Mouse (Mus musculus): ENCODE data around the gene Pitpna.
A peak's percentile ranks its signal among the peaks of the same experiment; 100 is the strongest.

The Pitpna gene

DNA sequence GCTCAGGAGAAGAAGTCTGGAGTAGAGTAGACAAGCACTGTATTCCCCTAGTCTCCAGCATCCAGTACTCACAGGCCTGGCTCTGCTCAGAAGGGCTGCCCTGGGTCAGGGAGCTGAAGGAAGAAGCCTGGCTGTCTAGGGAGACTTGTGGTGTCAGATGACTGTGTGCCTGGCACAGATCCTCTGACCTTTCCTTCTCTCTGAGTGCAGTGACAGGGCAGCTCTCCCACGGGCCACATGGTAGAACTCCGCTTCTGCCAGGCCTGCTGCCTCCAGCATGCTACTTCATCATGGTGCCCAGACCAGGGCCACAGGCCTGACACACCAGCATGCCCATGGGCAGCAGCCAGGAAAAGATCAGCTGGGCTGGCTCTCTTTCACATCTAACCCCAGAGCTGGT, 22.0 kb upstream of the Pitpna start:
- peak; percentile 86 for DNase-seq

DNA sequence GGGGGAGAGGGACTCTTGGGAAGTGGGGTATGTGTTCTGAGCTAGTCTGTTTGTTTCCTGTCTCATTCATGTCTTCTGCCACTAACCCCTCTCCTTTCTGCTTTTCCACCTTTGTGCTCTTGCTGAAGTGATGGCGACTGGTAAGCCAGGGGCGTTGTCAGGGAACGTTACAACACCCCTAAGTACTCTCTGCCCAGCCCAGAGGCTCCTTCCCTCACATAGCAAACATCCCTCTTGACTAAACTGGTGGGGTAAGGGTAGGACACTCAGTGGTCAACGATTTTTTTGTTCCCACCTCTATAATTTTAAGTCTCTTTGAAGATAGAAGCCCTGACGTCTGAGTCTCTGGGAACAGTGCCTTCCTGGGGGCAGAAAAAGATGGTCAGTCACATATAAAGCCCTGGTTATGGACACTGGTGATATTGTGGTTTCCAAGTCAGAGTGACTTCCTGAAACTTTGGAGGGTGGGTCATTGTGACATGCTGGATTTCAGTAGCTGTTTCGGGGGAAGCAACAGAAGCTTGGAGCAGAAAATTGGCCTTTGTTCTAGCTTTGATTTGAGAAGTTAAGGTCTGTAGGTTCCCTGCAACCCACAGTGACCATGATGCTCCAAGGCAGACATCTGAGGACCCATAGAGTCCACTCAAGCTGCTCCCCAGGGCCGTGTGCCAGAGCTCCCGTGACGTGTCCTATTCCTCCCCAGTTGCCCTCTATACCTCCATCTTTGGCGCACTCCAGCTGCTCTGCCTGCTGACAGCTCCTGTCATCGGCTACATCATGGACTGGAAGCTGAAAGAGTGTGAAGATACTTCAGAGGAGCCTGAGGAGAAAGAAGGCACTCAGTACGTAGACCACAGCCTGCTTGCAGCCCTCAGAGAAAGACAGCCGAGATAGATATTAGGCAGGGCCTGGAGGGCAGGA, 21.4 kb upstream of the Pitpna start:
- peak; percentile 75 for DNase-seq

DNA sequence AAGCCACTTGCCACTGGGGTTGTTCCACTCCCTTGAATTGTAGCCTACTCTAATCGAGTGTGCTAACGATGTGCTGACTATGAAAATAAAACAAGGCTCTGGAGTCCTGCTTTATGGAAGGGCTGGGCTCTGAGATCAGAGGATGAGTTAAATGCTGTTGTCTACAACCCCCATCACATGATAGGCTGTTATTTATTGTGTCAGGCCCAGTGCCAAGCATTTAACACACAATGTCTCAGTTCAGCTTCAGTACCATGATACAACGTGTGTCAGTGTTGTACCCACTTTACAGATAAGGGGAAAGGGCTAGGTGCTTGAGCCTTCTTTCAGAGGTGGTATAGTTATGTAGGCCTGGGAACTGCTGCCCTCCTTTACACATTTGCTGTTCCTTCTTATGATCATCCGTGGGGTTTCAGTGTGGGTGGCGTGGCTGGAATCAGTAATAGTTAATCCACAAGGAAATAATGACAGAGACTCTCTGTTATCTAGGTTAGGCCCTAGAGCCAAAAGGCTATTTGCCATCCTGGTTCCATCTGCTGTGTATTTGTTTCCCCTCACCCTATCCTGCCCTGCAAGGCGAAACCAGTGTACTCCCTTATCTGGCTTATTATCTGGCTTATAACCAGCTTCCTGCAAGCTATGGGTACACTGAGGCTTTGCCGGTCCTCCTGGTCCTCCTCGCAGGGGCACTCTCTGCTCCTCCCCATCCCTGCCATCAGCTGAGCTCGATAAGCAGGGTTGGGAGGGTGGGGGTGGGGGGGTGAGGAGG, 20.4 kb upstream of the Pitpna start:
- peak; percentile 83 for DNase-seq

DNA sequence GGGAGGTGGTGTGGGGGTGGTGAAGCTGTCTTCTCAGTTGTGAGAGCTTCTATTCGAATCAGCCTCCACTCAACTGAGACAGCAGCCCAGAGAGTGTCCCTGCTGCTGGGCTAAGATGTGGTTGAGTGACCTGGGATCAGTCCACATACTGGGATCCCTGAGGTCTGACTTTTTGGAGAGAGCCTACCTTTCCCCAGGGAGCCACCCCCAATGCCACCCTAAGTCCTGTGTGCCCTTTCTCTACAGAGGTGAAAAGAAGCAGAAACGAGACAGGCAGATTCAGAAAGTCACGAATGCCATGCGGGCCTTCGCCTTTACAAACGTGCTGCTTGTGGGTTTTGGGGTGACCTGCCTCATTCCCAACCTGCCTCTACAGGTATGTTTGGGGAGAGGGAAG, 19.8 kb upstream of the Pitpna start:
- peak; percentile 55 for DNase-seq

DNA sequence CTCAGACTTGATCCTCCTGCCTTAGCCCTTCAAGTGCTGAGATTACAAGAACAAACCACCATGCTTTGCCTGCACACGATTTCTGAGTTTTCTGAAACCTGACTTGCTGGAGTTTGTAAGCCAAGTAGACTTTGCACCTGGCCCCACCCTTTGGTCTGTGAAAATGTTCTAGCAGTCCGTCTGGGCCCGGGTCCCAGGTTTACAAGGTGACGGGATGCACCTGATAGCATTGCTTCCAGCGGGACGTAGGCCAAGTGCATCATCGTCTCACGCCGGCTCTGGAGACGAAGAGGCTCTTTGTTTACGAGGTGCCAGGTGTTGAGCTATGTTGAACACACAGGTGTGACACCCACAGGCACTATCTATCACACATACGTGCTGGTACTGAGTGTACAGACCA, 18.9 kb upstream of the Pitpna start:
- peak; percentile 66 for DNase-seq

DNA sequence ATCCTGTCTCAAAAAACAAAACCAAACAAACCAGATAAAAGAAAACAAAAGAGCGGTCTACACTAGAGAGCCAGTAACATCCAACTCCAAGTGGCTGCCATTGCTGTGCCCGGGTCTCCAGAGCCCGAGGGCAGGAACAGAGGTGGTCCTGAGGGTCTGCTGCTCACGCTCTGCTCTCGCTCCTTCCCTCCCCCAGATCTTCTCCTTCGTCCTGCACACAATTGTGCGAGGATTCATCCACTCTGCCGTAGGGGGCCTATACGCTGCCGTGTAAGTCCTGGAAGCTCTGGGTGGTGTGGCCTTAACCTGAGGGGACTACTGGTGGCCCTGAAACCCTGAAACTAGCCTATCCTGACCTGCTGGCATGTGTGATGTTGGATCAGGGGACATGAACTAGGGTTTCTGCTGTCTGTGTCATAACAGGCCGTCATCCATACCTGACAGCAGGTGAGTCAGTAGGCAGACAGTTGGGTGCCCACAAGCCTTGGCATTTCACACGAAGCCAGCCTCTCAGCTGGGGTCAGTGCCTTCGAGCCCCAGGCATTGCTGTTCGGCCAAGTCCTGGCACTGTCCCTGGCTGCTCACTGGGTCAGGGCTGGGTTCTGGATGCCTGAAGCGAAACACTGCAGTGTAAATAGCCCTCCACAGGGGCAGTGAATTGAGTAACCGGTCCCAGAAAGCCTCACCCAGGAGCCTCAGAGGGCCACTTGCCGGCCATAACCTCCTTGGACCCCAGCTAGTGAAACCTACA, 17.3 kb upstream of the Pitpna start:
- peak; percentile 94 for DNase-seq

DNA sequence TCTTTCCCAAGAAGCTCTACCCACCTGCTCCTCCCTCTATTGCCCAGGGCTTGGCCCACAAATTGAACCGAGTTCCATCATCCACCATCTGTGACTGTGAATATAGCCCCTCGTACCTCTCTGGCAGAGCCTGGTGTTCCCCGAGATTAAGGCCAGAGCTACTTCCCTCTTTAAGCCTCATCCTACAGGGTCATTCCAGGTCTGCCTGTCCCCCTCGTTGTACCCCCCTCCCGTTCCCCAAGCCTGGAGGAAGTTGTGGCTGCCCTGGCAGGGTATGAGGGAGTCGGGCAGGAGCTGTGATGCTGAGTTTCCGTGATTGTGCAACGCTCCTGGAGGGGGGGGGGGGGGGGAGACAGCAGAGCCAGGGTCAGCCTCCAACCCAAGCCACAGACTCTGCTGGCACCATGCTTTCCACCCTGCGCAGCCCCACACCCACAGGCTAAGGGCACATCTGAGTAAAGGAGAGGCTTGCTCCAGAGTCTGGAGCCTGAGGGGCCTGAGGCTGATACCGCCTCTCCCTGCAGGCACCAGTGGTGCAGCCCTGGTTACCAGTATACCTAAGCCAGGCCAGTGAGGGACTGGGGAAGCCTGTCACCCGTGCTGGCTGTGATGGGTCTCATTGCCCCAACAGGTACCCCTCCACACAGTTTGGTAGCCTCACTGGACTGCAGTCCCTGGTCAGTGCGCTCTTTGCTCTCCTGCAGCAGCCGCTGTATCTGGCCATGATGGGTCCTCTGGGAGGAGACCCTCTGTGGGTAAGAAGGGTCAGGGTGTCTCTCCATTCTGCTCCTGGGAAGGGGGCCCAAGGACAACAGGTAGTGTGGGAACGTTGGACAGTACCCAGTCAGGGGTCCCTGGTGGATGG, 16.5 kb upstream of the Pitpna start:
- peak; percentile 70 for DNase-seq

DNA sequence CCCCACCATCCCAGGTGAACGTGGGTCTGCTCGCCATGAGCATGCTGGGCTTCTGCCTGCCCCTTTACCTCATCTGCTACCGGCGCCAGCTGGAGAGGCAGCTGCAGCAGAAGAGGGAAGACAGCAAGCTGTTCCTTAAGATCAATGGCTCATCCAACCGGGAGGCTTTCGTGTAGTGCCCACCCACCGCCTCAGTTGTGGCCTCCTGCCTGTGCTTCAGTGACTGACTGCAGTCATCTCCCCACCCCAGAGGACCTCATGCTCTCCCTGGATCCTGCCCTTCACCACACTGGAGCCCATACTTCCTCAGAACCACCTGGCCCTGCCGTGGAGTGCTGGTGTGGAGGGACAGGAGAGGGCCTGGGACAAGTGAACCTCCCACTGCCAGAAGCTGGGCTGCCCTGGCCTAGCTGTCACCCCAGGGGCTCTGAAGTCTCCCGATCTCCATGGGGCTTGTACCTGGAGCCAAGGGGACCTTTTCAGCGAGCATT, 15.6 kb upstream of the Pitpna start:
- peak; percentile 70 for DNase-seq

DNA sequence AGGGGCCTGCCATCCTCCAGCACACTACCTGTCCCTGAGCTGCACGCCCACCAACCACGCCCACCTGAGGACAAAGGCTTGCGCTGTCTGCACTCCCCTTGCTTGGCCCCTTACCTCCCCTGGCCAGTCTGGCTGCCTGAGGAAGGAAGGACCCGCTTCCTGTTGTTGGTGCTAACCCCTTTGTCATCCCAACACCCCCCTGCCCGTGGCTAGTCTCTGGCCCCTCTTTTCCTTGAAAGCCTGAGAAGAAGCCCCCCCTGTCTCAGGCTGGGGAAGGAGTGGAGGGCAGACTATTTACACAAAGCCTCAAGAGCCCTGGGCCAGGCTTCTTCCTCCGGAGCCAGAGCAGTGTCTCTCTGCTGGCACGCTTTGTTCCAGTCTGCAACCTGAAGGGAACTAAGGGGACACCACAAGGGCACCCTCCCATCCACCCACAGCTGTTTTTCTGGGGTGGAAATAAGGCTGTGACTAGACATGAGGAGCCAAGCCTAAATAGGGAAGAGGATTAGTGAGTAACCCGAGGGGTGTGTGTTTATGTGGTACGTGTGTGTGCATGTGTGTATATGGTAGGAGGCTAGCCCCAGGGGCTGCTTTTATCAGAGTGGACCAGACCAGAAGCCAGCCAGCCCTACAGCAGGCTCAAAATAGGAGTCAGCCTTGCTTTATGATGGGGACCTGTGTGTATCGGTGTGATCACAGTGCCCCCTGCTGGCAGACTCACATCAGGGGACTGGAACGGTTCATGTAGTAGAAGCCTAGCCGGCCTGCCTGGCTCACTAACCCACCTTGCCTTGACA, 14.8 kb upstream of the Pitpna start:
- DNase-seq, result peak; percentile 93

DNA sequence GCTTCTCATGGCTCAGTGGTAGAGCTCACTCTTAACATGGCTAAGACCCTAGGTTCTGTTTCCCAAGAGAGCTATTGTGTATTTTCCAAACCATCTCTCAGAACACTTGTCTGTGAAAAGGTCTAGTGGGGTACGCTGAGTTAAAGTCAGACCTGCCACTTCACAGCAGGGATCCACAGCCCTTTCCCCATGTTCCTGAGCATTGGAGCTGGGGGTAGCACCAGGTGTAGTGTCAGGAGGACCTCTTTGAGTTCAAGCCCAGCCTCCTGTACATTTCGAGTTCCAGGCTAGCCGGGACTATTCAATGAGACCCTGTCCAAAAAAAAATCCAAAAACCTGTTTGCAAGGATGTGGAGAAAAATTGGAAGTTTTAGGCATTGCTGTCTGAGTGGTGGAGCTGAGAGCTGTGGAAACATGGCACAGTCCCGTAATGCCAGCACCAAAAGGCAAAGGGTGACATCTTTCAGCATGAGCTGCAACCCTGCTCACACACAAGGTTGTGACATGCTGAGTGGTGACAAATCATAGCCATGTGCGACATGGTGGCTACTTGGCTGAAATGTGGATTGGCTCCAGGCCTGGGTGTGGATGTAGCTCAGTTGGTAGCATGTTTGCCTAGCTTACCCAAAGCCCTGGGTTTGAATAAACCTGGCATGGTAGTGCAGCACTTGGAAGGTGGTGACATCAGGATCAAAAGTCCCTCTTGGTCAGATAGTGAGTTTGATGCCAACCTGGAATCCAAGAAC, 13.3 kb upstream of the Pitpna start:
- DNase-seq, result peak; percentile 62

DNA sequence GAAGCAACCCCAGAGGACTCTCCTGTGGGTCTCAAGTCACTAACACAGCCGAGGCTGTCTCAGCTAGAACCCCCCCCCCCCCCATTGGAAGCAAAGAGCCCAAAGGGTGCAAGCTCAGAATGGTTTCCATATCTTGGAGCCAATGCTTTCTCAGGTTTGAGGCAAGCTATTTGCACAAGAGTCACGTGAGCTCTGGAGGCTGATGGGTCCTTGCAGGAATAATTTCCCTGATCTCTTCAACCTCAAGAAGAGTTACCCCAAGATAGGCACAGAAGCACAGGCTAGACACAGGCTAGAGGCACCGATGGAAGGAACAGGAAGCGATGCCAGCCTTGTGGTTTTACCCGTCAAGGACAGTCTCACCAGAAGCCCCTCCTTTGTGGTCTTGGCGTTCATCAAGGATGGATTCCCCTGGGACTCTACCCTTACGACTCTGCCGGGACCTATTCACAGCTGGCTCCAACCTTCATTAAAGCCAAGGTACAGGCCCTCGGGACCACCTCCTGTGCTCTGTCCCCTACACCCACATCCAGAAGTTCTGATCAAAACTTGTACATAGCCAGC, 12.3 kb upstream of the Pitpna start:
- peak; percentile 48 for DNase-seq

DNA sequence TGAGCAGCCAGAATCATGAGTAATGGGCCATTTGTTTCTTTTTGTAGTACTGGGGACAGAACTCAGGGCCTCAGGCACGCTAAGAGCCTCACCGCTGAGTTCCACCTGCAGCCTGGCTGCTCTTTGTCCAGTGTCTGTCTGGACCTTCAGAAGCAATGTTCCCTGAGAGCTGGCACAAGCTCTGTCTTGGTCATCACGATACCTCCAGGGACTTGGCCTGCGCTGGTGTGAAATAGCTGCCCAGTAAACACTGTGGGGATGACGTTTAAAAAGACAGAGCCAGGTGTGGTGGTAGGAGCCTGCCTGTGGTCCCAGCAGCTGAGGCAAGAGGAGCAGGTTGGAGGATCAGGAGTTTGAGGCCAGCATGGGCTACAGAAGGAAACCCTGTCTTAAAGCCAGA, 9.3 kb upstream of the Pitpna start:
- no peak for DNase-seq

DNA sequence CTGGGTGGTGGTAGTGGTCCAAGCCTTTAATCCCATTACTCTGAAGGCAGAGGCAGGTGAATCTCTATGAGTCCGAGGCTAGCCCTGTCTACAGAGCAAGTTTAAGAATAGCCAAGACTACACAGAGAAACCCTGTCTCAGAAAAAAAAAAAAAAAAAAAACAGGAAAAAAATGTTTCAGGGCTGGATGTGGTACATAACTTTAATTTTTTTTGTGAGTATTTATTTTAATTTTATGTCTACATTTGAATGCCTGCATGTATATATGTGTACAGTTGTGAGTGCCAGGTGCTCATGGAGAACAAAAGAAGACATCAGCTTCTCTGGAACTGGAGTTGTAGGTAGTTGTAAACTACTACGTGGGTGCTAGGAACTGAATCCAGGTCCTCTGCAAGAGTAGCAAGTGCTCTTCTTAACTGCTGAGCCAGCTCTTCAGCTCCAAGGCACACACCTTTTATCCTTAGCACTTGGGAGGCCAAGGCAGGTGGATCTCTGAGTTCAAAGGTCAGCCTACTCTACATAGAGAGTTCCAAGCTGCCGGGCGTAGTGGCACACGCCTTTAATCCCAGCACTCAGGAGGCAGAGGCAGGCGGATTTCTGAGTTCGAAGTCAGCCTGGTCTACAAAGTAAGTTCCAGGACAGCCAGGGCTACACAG, 6.3 kb upstream of the Pitpna start:
- DNase-seq, result no peak

DNA sequence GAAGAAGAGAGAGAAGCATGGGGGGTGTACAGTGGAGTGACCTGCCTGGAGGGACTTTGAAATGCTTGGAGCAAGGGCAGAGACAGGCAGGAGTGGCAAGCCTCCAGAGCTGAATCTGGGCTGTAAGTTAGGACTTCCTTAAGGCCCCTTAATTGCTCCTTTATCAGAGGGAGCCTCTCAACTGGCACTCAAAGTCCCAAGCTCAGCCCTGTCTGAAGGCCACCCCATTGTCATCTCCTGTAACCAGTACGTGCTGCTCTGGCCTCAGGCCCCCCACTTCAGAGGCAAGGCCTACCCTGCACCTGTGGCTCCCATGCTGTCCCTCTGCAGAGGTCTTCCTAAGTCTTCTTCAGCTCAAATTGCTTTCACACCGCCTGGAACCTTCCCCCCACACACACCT, 4.4 kb upstream of the Pitpna start:
- DNase-seq, result no peak

DNA sequence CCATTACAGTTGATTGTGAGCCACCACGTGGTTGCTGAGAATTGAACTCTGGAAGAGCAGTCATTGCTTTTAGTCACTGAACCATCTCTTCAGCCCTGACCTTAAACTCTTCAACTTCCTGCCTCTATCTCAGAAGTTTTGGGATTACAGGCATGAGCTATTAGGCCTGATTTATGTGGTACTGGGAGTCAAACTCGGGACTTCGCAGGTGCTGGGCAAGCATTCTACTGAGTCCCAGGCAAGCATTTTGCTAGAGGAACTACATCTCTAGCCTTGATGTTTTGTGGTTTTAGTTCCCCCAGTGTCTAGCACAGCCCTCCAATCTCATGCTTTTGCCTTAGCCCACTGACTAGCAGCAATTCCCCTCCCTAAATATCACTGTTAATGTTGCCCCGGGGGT, 2.8 kb upstream of the Pitpna start:
- no peak for DNase-seq

DNA sequence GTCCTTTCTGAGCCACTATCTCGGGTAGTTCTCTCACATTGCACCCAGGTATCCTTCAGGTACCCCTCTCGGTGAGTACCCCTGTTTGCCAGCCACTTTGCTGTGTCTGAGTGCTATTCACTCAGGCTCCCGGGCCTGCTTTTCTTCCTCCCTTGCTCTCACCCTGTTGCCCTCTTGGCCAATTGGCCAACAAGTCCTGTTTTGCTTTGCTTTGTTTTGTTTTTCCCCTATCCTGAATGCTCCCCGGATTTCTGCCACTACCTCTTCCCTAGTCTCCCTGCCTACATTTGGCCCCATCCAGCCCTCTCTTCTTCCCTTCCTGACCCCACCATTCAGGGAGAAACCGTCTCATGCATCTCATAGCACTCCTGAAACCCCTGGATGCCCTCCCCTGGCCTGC, 1.9 kb upstream of the Pitpna start:
- no peak for DNase-seq

DNA sequence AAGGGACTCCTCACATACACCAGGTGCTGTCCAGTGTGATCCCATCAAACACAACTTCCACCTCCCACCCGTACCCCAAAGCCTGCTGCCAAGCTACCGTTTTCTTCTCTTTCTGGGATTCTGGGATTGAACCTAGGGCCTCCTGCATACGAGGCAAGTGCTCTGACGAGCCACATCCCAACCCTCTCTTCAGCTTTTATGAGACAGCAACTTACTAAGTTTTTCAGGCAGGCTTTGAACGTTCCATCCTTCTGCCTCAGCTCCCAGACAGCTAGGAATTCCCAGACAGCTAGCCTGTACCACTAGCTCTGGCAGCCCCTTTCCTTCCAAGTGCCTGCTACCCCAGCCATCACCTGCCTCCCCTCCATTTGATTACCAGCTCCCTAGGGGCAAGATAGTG, 934 bp upstream of the Pitpna start:
- DNase-seq, result peak; percentile 35

DNA sequence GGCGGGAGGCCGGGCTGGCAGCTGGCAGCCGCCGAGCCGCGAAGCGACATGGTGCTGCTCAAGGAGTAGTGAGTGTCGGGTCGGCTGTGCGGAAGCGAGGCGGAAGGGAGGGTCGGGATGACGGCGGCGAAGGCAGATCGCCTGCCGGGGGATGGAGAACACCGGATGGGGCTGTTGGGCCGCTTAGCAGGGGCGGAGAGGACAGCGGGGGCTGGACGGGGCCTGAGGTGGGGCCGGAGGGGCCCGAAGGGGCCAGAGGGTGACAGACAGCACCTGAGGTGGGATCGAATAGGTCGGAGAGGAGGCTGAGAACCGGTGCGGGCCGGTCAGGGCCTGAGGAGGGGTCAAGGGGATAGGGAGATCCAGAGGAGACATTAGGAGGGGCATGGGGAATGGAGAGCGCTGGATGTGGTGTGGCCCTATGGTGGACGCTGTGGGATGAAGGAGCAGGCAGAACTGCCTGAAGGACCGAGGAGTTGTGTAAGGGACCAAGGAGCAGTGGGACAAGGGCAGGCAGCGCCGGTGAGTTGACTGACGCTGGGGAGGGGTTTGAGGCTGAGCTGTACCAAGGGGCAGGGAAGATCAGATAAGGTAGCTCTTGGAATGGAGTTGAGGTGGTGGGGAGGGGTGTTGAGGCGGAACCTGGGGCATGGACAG, 516 bp downstream of the Pitpna start:
- DNase-seq, result no peak

DNA sequence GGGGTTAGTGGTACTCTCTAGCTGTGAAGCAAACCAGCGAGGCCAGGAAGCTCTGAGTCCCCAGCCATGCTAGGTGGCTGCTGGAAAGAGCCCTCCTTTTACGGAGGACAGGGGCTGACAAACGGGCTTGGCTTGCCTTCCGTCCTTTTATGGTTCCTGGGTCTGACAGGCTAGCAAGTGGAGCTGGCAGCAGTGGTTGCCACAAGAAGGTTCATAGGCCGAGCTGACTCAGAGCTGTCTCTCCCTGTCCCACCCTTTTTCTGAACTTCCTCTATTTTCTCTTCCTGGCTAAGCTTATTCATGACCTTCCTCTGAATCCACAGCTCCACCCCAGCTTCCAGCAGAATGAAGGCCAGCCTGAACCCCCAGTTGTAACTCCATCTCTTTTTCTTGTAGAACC, 4.7 kb downstream of the Pitpna start:
- DNase-seq, result no peak

All from cerebellum, adult 11-12 months (tissue).